Mouse (Mus musculus): Measurements from ENCODE around the gene Icosl. TPM values are rescaled to one million over a fixed set of nuclear protein-coding genes. Genes with fewer than 3 reads are reported as not detected.
"Not testable (repeated sequence)": the region's sequence is repeated elsewhere in the genome, so short reads cannot be mapped to it uniquely, and the experiment has no call there.

Gene Icosl
- polyA plus RNA-seq (2015; fragmentation: Nextera tagmentation; extraction: Ambion mirVana): 0.94 and 1.2 TPM in 2 replicates

DNA sequence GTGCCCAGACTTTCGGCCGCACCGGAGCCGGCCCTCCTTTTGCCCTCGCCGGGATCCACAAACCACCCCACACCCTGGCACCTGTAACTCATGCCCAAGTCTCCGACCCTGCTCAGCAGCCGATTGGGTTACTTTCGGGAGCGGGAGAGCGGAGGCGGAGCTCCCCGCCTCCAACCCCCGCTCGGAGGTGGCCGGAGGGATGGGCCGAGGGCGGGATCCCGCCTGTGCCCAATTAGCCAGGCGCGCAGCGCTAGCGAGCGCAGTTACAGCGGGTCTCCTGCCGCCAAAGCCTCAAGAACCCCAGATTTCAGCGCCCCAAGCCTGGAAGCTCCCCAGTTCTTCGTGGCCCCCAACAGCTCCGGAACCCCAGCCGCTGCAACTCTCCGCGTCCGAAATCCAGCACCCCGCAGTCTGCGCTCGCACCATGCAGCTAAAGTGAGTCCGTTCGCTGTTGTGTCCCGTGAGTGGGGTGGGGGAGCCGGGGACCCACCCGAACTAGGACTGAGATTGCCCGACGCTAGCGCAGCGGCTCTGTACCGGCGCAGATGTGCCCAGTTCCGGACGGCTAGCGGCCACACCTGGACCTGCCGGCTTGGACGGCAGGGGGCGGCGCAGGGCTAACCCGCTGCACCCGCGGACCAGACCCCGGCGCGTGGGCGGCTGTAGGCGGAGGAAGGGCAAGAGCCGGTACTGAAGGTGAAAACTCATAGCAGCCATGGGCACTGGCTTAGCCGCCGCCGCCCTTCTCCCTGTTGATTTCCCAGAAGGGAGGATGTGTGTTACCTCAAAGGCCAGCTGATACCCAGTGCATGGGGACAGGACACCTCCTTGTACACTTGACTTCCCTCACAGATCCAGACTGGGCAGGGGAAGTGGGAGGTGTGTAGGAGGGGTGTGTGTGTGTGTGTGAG lies at the start of gene Icosl:
Icosl (plus strand) TSS at position 202 of the 911 bp plus-strand sequence.
- Histone ChIP-seq H3K9me3 (ENCODE audit: control insufficient read depth, low read length) (no peaks in the 10 kb centered on the region), H3K27me3 (replicated peaks; ENCODE audit: control insufficient read depth, insufficient read depth, low read length) (peaks cover 6% of the 10 kb centered on the region), H3K4me3 (ENCODE audit: low read length) (peak within 1 kb of the TSS; percentile 69), H3K4me2 (ENCODE audit: low read length) (peak within 1 kb of the TSS; percentile 100), H3K4me1 (ENCODE audit: control insufficient read depth, insufficient read depth, low read depth, low read length) (peaks cover 5% of the 10 kb centered on the region), H3K27ac (ENCODE audit: low read depth, low read length) (no peak within 1 kb of the TSS), H3K36me3 (ENCODE audit: control insufficient read depth, insufficient read depth, low read length) (no peaks in the 10 kb centered on the region), H3K9ac (ENCODE audit: low read depth, low read length) (peak within 1 kb of the TSS; percentile 66)
- ATAC-seq: peak; percentile 92
- WGBS: under 1% methylated on average over 66 of the region's 66 CpGs

DNA sequence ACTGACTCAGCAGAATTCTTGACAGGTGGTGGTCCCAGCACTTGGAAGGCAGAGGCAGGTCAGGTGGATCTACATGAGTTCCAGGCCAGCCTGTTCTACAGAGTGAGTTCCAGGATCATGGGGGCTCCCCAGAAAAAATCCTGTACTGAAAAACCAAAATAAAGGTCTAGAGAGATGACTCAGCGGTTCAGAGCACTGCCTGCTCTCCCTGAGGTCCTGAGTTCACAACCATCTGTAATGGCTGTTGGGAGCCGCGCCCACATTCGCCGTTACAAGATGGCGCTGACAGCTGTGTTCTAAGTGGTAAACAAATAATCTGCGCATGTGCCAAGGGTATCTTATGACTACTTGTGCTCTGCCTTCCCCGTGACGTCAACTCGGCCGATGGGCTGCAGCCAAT lies 49.1 kb upstream of the Icosl start:
- ATAC-seq; H3K9ac ChIP-seq (ENCODE audit: low read depth, low read length); H3K9me3 ChIP-seq (ENCODE audit: control insufficient read depth, low read length); H3K4me2 ChIP-seq (ENCODE audit: low read length); H3K36me3 ChIP-seq (ENCODE audit: control insufficient read depth, insufficient read depth, low read length); H3K27ac ChIP-seq (ENCODE audit: low read depth, low read length); H3K4me1 ChIP-seq (ENCODE audit: control insufficient read depth, insufficient read depth, low read depth, low read length); H3K27me3 ChIP-seq (replicated peaks; ENCODE audit: control insufficient read depth, insufficient read depth, low read length); H3K4me3 ChIP-seq (ENCODE audit: low read length): not testable (repeated sequence)
- 95% methylated on average over 6 of the region's 11 CpGs for WGBS

DNA sequence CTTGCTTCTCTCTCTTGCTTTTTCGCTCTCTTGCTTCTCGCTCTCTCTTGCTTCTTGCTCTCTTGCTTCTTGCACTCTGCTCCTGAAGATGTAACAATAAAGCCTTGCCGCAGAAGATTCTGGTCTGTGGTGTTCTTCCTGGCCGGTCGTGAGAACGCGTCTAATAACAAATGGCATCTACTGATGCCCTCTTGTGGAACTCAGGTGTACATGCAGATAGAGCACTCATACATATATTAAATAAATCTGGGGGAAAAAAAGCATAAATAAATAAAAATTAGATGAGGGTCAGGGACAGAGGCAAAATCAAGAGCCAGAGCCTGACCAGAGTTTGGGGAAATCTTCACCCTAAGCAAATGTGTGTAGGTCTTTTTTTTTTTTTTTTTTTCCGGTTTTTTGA lies 43.6 kb upstream of the Icosl start:
- not testable (repeated sequence) for ATAC-seq; H3K9ac ChIP-seq (ENCODE audit: low read depth, low read length); H3K27me3 ChIP-seq (replicated peaks; ENCODE audit: control insufficient read depth, insufficient read depth, low read length); H3K9me3 ChIP-seq (ENCODE audit: control insufficient read depth, low read length); H3K4me3 ChIP-seq (ENCODE audit: low read length); H3K27ac ChIP-seq (ENCODE audit: low read depth, low read length); H3K36me3 ChIP-seq (ENCODE audit: control insufficient read depth, insufficient read depth, low read length); H3K4me2 ChIP-seq (ENCODE audit: low read length); H3K4me1 ChIP-seq (ENCODE audit: control insufficient read depth, insufficient read depth, low read depth, low read length)
- 76% methylated on average over 6 of the region's 8 CpGs for WGBS

DNA sequence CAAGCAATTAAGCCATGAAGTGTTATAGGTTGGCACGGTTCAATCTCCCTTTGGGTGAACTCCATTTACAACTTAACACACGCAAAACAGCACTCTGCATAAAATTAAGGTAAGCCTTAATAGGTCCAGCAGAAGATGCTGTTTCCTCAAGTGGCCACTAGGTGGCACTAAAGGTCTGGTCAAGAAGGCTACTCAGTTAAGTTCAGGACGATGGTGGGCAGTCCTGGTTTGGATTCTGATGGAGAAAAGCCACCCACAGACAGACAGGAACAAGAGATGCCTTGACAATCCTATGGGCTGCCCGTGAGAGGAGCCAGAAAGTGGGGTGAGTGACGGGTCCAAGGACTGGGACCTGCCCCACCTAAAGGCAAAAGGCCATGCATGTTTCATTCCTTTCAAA lies 41.0 kb upstream of the Icosl start:
- WGBS: 6% methylated on average over 5 of the region's 5 CpGs
- H3K4me1 ChIP-seq (ENCODE audit: control insufficient read depth, insufficient read depth, low read depth, low read length): no peaks in the 10 kb centered on the region
- H3K4me2 ChIP-seq (ENCODE audit: low read length): no peak overlapping the region
- peak; percentile 89 for ATAC-seq
- H3K27me3 ChIP-seq (replicated peaks; ENCODE audit: control insufficient read depth, insufficient read depth, low read length): no peaks in the 10 kb centered on the region
- H3K36me3 ChIP-seq (ENCODE audit: control insufficient read depth, insufficient read depth, low read length): no peaks in the 10 kb centered on the region
- no peak overlapping the region for H3K4me3 ChIP-seq (ENCODE audit: low read length)
- no peak overlapping the region for H3K27ac ChIP-seq (ENCODE audit: low read depth, low read length)
- no peak overlapping the region for H3K9ac ChIP-seq (ENCODE audit: low read depth, low read length)
- no peaks in the 10 kb centered on the region for H3K9me3 ChIP-seq (ENCODE audit: control insufficient read depth, low read length)

DNA sequence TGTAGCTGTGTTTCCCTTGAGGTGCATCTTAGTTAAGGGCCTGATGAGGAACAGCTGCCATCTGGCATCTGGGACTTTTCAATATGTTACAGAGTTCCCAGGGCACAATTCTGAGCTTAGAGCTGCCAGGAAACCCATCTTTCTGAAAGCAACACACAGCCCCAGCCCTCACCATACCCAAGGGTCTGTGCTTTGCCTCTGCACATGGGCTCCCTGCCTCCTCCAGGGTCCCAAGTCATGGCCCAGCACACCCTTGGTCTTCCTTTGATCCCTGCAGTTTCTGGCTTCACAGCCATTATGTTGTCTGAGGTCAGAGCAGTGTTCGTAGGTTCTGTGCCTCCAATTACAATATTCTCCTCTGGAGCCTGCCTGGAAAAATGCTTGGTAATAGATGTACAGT lies 40.0 kb upstream of the Icosl start:
- peak; percentile 55 for ATAC-seq
- Histone ChIP-seq H3K27me3 (replicated peaks; ENCODE audit: control insufficient read depth, insufficient read depth, low read length) (no peaks in the 10 kb centered on the region), H3K36me3 (ENCODE audit: control insufficient read depth, insufficient read depth, low read length) (no peaks in the 10 kb centered on the region), H3K4me2 (ENCODE audit: low read length) (no peak overlapping the region), H3K4me1 (ENCODE audit: control insufficient read depth, insufficient read depth, low read depth, low read length) (no peaks in the 10 kb centered on the region), H3K27ac (ENCODE audit: low read depth, low read length) (no peak overlapping the region), H3K4me3 (ENCODE audit: low read length) (no peak overlapping the region), H3K9me3 (ENCODE audit: control insufficient read depth, low read length) (no peaks in the 10 kb centered on the region), H3K9ac (ENCODE audit: low read depth, low read length) (no peak overlapping the region)
- WGBS: 73% methylated on average over 1 of the region's 1 CpGs

DNA sequence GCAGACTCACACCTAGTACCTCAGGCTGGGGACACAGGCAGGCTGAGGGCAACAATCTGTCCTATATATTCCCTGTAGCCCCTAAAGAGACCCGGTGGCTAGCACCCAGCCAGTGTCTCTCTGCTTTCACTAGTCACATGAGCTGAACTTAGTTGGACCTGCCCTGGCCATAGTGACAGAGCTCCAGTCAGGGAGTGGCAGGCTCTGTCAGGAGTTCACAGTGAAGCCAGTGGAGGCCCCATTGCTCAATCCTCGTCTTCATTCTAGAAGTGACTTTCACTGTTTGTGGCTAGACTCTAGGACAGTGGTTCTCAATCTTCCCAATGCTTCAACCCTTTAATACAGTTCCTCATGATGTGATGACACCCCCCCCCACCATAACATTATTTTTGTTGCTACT lies 37.1 kb upstream of the Icosl start:
- WGBS: 83% methylated on average over 2 of the region's 2 CpGs
- ATAC-seq: no peak
- Histone ChIP-seq H3K4me1 (ENCODE audit: control insufficient read depth, insufficient read depth, low read depth, low read length) (no peaks in the 10 kb centered on the region), H3K36me3 (ENCODE audit: control insufficient read depth, insufficient read depth, low read length) (no peaks in the 10 kb centered on the region), H3K4me2 (ENCODE audit: low read length) (no peak overlapping the region), H3K9ac (ENCODE audit: low read depth, low read length) (no peak overlapping the region), H3K4me3 (ENCODE audit: low read length) (no peak overlapping the region), H3K9me3 (ENCODE audit: control insufficient read depth, low read length) (no peaks in the 10 kb centered on the region), H3K27me3 (replicated peaks; ENCODE audit: control insufficient read depth, insufficient read depth, low read length) (no peaks in the 10 kb centered on the region), H3K27ac (ENCODE audit: low read depth, low read length) (no peak overlapping the region)

DNA sequence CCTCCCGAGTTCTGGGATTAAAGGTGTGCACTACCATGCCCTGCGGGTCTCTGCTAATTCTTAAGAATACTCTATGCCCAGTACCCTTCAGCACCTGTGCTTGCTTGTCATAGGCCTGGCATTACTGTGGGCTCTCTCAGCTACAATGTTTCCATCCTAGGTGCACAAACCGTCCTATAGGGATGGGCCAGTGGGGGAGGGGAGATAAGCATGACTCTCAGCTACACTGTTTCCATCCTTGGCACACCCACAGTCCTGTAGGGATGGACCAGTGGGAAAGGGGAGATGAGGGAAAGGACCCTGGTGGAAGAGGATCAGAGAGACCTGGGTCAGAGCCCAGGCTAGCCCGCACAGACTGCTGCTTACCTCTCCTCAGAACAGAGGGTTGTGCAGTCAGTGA lies 32.0 kb upstream of the Icosl start:
- ATAC-seq: no peak
- H3K9ac ChIP-seq (ENCODE audit: low read depth, low read length): no peak overlapping the region
- no peak overlapping the region for H3K4me3 ChIP-seq (ENCODE audit: low read length)
- H3K4me1 ChIP-seq (ENCODE audit: control insufficient read depth, insufficient read depth, low read depth, low read length): no peaks in the 10 kb centered on the region
- no peaks in the 10 kb centered on the region for H3K27me3 ChIP-seq (replicated peaks; ENCODE audit: control insufficient read depth, insufficient read depth, low read length)
- no peak overlapping the region for H3K4me2 ChIP-seq (ENCODE audit: low read length)
- no peak overlapping the region for H3K27ac ChIP-seq (ENCODE audit: low read depth, low read length)
- no peaks in the 10 kb centered on the region for H3K36me3 ChIP-seq (ENCODE audit: control insufficient read depth, insufficient read depth, low read length)
- no peaks in the 10 kb centered on the region for H3K9me3 ChIP-seq (ENCODE audit: control insufficient read depth, low read length)
- WGBS: 88% methylated on average over 4 of the region's 4 CpGs

DNA sequence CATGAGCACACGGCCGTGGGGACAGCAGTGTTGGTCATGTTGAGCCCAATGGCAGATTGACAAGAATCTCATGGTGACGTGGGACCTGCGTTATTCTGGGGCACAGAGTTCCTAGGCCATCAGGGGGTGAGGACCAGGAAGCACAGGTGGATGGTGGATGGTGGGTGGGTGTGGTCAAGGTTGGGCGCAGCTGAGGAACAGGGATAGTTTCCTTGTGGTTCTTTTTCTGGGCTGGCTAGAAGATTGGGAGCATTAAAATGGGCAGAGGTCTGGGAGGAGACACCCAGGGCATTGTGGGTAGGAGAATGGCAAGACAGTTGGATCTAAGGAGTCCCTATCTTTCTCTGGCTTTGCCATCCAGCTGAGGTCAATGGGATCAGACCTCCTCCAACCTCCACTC lies 27.5 kb upstream of the Icosl start, which contains the start of gene Dnmt3l:
Dnmt3l (plus strand) TSS at position 301 of the 400 bp plus-strand sequence.
- peaks cover 4% of the 10 kb centered on the region for H3K4me1 ChIP-seq (ENCODE audit: control insufficient read depth, insufficient read depth, low read depth, low read length)
- H3K27ac ChIP-seq (ENCODE audit: low read depth, low read length): no peak within 1 kb of the TSS
- no peaks in the 10 kb centered on the region for H3K36me3 ChIP-seq (ENCODE audit: control insufficient read depth, insufficient read depth, low read length)
- no peak within 1 kb of the TSS for H3K9ac ChIP-seq (ENCODE audit: low read depth, low read length)
- no peak within 1 kb of the TSS for H3K4me2 ChIP-seq (ENCODE audit: low read length)
- 92% methylated on average over 5 of the region's 5 CpGs for WGBS
- ATAC-seq: no peak
- H3K27me3 ChIP-seq (replicated peaks; ENCODE audit: control insufficient read depth, insufficient read depth, low read length): no peaks in the 10 kb centered on the region
- no peaks in the 10 kb centered on the region for H3K9me3 ChIP-seq (ENCODE audit: control insufficient read depth, low read length)
- no peak within 1 kb of the TSS for H3K4me3 ChIP-seq (ENCODE audit: low read length)

DNA sequence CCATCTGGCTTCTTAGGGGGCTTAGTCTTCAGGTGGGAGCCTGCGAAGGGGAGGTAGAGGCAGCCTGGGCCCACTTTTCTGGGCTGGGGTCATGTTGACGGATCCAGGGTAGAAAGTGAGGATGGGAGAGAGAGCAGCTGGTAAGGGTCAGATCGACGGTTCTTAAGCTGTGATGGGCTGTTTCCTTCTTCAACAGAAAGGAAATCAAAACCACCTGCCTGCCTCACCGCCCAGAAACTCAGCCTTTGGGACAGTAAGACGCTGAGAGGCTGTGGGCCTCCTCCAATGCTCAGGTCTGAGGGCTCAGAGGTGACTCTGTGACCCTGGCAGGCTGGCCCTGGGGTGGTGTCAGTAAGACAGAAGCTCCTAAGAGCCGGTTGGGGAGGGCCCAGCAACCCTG lies 27.0 kb upstream of the Icosl start:
- Histone ChIP-seq H3K4me1 (ENCODE audit: control insufficient read depth, insufficient read depth, low read depth, low read length) (peaks cover 4% of the 10 kb centered on the region), H3K4me3 (ENCODE audit: low read length) (no peak overlapping the region), H3K27ac (ENCODE audit: low read depth, low read length) (no peak overlapping the region), H3K9me3 (ENCODE audit: control insufficient read depth, low read length) (no peaks in the 10 kb centered on the region), H3K36me3 (ENCODE audit: control insufficient read depth, insufficient read depth, low read length) (no peaks in the 10 kb centered on the region), H3K4me2 (ENCODE audit: low read length) (no peak overlapping the region), H3K27me3 (replicated peaks; ENCODE audit: control insufficient read depth, insufficient read depth, low read length) (no peaks in the 10 kb centered on the region), H3K9ac (ENCODE audit: low read depth, low read length) (no peak overlapping the region)
- 76% methylated on average over 7 of the region's 7 CpGs for WGBS
- ATAC-seq: no peak
